In genomic region chr14:73105407-73106185, GRCm38 (mm10) we compare ENCODE assay signal across 11 mouse cellular contexts. TPM values are rescaled to one million over a fixed set of nuclear protein-coding genes. Genes with fewer than 3 reads are reported as not detected.
DNase-seq lines count a peak whose midpoint lies in the region; ATAC-seq and TF ChIP-seq lines count a peak whose summit lies in the region.
"Had no signal": no experiment of that assay in that cellular context is flagged by ENCODE, and none has a peak within 500 bp of the region (broad histone marks: within the 10 kb centered on the region; RNA-seq: fewer than 3 reads in every experiment).

No protein-coding gene starts in this region.

- no peaks in the 10 kb centered on the region for H3K27me3 ChIP-seq in limb, embryonic 14.5 days (ENCODE audit: control insufficient read depth, insufficient read depth, low read length)
- H3K27me3 ChIP-seq: liver, embryonic 15.5 days had no signal

- no peak overlapping the region for H3K9ac ChIP-seq in limb, embryonic 14.5 days (ENCODE audit: low read depth, low read length, severe bottlenecking)
- H3K9ac ChIP-seq: liver, embryonic 15.5 days had no signal

- H3K4me2 ChIP-seq in limb, embryonic 14.5 days (replicated peaks; ENCODE audit: low read depth, low read length, severe bottlenecking): no peak overlapping the region

- TF ChIP-seq POLR2A in limb, embryonic 14.5 days (IDR thresholded peaks at IDR 0.05; ENCODE audit: borderline replicate concordance, extremely low read depth, insufficient read depth, insufficient read length): no peak

- H3K4me1 ChIP-seq in limb, embryonic 14.5 days (ENCODE audit: control insufficient read depth, insufficient read depth, low read length): peaks cover 9% of the 10 kb centered on the region

- WGBS in limb, embryonic 14.5 days: 57% methylated on average over 11 of the region's 11 CpGs

- H3K9me3 ChIP-seq in limb, embryonic 14.5 days (ENCODE audit: control insufficient read depth, low read length): no peaks in the 10 kb centered on the region
- H3K9me3 ChIP-seq: liver, embryonic 15.5 days had no signal

- no peak overlapping the region for H3K4me3 ChIP-seq in limb, embryonic 14.5 days (replicated peaks; ENCODE audit: low read length)
- H3K4me3 ChIP-seq: erythroblast, embryonic 14.5 days; liver, embryonic 15.5 days had no signal

- intact Hi-C loops in gastrocnemius, postnatal 36 days (cut with DNase I): loop anchor here (2.0 to 5.0 kb wide), 2 partner anchors 197 to 372 kb away; no protein-coding TSS in a partner anchor

- peak; percentile 86 for ATAC-seq in limb, embryonic 14.5 days (ENCODE audit: low FRiP score, low read depth)

- no peaks in the 10 kb centered on the region for H3K36me3 ChIP-seq in limb, embryonic 14.5 days (ENCODE audit: control insufficient read depth, insufficient read depth, low read length)
- H3K36me3 ChIP-seq: liver, embryonic 15.5 days had no signal

- no peak overlapping the region for H3K27ac ChIP-seq in limb, embryonic 14.5 days (replicated peaks; ENCODE audit: low read depth, low read length)
- H3K27ac ChIP-seq: liver, embryonic 15.5 days had no signal

- peak; percentile 69 for DNase-seq in heart, adult 11 months
- no peak for DNase-seq in heart, adult 18-20 months
- peak; percentile 95 for DNase-seq in c-Kit-positive CD71-negative TER-119-negative erythroid progenitor cells, embryonic 14.5 days (ENCODE audit: low read depth)
- DNase-seq in limb, embryonic 14.5 days (ENCODE audit: low spot score): peak; percentile 45
- peak; percentile 44 for DNase-seq in retina, embryonic 14.5 days (ENCODE audit: low spot score)
- no peak for DNase-seq in gastrocnemius, postnatal 36 days
- DNase-seq in adrenal gland, adult 8-10 months: no peak
- DNase-seq in kidney, postnatal 36 days: no peak
- DNase-seq: kidney, adult 11 months had no signal

RNA-seq across cellular contexts. Expression of gene Rcbtb2, which starts 17.2 kb away (rescaled TPM):
- total RNA-seq in heart, adult 18-20 months (2021): 10 to 100 TPM; 21.9 to 23.7 TPM
- 87.0 and 90.9 TPM in 2 replicates for polyA plus RNA-seq in limb, embryonic 14.5 days (2012; rRNA removed)
- 98.8 and 111 TPM in 2 replicates for polyA plus RNA-seq in limb, embryonic 14.5 days (2014; fragmentation: Nextera tagmentation; extraction: Ambion mirVana)
- total RNA-seq in gastrocnemius, postnatal 36 days (2021): 10 to 100 TPM; 16.1 to 19.4 TPM
- total RNA-seq in adrenal gland, adult 8-10 months (2022): 10 to 100 TPM; 30.0 to 45.1 (median 35.5) TPM

RNA-seq across cellular contexts. Expression of gene Cysltr2, which starts 56.7 kb away (rescaled TPM):
- under 1 TPM in 1 of 2 experiments, not detected in 1; 0.72 TPM for total RNA-seq in heart, adult 18-20 months (2021)
- polyA plus RNA-seq in limb, embryonic 14.5 days (2012; rRNA removed): 0.20 and 0.34 TPM in 2 replicates
- polyA plus RNA-seq in limb, embryonic 14.5 days (2014; fragmentation: Nextera tagmentation; extraction: Ambion mirVana): 0.36 TPM in 1 of 2 replicates, not detected in the other
- total RNA-seq in gastrocnemius, postnatal 36 days (2021): not detected
- 1 to 10 TPM; 2.0 to 5.5 (median 3.9) TPM for total RNA-seq in adrenal gland, adult 8-10 months (2022)
- polyA plus RNA-seq: erythroblast, embryonic 14.5 days had no signal

Comparison
In these comparisons a context has a peak if more than half of its experiments do, and no peak if none do; other contexts are left out.
1. DNase-seq: peak in heart, adult 11 months (single experiment), c-Kit-positive CD71-negative TER-119-negative erythroid progenitor cells, embryonic 14.5 days (single experiment), limb, embryonic 14.5 days (single experiment) and retina, embryonic 14.5 days (single experiment); none in heart, adult 18-20 months (0 of 2), gastrocnemius, postnatal 36 days (0 of 2), adrenal gland, adult 8-10 months (single experiment) and kidney, postnatal 36 days (0 of 2).